Mouse (Mus musculus) 416B (cell line): Measurements from ENCODE around the gene Cdcp1.
A peak's percentile ranks its signal among the peaks of the same experiment; 100 is the strongest.

Experiments used
- DNase-seq: peaks from one replicate; pipeline ENCODE4 v3.0.0; 2011; ENCODE audit warnings: low read depth

Gene Cdcp1

DNA sequence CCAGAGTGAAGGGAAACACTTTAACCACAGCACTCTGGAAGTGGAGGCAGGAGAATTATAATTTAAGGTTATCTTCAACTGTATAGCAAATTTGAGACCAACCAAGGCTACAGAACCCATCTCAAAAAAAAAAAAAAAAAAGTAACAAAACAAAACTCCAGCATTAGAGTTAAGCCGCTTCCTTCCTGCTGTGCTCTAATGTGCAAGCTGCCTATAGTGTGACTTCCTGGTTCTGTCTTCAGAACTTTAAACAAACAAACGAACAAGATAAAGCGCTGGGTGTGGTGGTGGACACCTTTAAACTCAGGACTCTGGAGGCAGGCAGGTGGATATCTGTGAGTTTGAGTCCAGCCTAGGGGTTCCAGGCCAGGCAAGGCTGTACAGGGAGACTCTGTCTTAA, 63.8 kb downstream of the Cdcp1 start:
- peak; percentile 49 for DNase-seq

DNA sequence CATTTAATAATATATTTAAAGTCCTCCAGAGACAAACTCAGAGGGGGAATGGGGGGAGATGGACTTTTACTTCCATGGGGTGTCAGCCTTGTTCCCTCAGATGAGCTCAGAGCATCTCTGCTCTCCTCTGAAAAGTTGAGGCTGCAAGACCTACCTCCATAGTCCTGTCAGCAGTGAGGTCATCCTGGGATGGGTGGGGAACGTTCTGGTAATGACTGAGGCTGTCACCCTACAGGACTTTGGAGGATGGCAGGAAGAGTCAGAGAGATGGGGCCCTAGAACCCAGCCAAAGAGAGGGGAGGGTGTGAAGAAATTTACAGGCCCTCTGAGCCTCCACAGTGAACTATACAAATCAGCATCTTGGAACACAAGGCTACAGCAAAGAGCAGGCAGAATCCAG, 64.3 kb downstream of the Cdcp1 start:
- DNase-seq: no peak

DNA sequence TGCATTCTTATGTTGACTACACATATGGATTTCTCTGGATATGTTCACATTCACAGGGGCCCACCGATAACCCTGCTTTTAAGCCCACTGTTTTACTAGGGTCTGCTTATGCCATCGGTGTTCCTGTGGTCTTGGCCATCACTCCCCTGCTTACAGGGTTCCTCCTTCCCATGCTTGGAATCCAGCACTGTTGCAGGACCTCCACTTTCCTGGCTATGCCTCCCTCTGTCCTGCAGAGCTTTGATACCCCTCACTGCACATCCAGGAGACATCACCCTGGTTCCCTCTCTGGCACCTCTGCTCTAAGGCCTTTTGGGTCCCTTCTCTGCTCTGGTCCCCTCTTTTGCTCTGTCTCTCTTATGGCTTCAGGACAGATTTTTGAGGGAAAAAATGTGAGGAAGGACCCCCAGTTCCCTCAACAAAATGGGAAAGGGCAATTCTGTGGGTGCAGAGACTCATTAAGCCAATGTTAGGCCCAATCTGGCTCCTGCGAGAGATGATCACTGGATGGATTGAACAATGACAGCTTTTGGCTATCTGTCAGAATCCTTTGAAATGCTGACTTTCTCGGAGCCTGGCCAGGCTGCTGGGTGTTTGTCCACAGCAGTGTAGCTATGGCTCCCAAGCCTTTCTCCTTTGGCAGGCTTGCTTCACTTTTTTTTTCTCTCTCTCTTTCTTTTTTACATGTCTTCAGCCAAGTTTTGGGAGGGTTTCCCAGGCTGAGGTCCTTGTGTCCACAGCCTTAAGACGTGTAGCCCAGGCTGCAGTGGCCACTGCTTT, 65.4 kb downstream of the Cdcp1 start, which contains the start of gene Clec3b:
Gene Clec3b, plus strand, starts transcription at position 706 of the 780 bp plus-strand sequence.
- DNase-seq: no peak

DNA sequence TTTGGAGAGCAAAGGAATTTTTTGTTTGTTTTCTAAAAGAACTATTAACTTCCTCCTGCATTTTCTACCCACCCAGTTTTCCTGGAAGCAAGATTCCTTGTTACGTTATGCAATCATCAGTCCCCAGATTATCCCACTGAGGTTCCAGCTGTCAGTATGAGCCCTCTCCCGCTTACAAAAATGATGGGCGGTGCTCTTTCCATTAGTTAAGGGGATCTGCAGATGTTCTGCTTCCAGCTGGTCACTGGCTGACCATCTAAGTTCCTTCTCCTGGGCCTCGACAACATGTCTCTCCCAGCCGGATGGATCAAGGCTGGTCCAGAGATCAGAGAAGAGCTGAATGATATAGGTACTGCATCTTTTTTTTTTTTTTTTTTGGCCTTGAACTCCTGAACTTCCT, 67.4 kb downstream of the Cdcp1 start:
- DNase-seq: no peak

DNA sequence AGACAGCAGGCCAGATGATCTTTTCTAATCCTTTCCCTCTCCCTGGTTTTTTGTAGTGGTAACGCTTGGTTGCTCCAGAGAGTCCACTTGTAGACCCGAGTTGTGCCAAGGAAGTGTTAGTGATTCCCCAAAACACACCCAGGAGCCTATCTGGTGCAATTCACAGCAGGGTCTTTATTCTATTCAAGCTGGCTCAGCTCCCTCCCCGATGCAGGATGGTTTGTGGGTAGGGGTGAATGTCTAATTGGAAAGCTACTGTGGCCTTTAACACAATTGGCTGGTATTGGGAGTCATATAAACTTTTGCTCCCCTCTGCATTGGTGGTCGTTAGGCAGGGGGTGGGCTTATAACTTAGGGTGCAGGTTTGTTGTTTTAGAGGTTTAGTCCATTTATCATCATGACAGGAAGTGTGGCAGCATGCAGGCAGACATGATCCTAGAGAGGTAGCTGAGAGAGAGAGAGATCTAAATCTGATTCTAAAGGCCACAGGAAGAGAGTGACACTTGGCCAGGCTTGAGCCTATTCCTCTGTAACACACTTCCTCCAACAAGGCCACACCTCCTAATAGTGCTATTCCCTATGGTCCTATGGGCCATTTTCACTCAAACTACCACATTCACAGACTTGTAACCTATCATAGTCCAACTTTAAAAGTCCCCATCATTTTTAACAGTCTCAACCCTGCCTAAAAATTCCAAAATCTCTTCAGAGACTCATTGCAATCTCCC, 75.8 kb downstream of the Cdcp1 start:
- DNase-seq: peak; percentile 39

DNA sequence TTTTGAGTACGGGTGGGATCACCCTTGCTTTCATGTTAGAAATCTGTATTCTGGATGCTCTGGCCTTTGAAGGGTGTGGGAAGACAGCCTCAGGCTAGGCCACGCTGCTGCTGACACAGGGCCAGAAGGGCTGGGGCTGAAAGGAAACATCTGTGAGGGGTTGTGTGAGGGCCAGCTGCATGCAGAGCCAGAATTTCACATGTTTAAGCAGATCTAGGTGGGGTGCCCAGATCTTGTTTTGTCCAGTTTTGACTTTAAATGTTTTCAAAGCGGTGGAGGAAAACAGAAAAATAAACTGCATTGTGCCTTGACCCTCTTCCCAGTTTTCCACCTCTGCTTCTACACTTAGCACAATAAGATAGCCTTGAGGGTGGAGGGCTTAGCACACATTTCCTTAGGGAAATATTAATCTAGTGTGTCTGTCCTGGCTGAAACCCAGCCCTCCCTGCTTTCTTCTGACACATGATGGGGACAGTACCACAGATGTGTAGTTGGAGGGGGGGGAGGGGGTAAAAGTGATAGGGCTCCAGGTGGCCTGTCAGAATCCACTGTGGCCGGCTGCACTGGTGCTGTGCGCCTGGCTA, 76.9 kb downstream of the Cdcp1 start:
- DNase-seq: no peak

DNA sequence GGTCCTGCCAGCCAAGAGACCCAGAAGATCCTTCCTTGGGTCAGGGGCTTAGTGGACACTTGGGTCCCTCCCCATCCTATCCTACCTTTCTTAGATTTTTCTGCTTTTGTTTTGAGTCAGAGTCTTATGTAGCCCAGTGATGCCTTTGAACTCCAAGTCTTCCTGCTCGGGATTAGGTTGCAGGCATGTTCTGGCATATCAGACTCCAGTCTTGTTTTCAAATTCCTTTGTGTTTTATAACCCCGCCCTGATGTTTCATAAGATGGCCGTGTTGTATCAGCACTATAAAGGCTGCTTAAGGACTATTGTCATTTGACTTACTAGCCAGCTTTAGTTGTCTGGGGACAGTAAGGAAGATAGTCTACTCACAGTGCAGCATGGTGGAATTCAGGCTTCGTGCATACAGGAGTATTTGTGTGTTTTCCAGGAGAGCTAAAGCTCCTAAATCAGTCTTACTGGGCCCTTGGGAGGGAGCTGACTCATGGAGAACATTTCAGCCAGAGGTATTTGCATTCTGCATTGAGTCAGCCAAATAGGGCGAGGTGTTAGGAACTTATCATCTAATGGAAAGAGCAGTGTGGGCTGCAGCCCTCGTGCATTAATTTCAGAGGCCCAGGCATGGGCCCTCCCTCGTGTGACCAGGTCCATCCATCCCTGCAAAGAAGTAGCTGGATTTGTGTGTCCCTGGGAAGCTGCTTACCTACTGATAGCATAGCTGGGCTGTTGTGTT, 78.7 kb downstream of the Cdcp1 start:
- no peak for DNase-seq

DNA sequence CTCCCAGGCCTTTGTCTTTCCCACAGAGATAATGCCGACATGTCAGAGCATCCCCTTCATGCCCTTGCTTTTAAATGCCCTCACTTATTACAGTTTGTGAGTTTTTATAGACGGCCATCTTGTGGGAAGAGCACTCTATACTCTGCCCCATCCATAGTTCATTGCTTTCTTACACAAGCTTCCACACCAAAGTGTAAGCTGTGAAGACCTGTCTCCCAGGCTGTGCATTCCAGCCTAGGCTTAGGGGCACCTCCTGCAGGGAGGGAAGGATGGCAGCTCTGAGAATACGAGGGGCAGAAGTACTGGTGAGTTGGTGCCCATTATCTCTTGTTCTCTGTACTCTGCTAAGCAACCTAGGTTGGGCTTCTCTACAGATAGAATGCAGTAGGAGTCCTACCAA, 82.8 kb downstream of the Cdcp1 start:
- no peak for DNase-seq

DNA sequence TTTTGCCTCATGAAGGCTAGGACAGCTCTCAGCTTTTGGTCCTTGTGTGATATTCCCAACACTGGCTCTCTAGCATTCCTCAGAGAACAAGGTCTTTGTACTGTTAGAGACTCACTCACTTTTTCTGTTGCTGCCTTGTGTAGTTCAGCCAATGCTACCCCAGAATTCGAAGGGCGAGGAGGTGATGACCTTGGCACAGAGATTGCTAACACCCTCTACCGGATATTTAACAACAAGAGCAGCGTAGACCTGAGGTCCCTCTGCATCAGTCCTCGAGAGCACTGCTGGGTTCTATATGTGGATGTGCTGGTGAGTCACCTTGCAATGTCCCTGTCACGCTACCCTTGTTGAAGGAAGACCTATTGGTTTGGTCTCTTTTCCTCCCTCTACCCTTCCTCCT, 88.2 kb downstream of the Cdcp1 start:
- DNase-seq: no peak

DNA sequence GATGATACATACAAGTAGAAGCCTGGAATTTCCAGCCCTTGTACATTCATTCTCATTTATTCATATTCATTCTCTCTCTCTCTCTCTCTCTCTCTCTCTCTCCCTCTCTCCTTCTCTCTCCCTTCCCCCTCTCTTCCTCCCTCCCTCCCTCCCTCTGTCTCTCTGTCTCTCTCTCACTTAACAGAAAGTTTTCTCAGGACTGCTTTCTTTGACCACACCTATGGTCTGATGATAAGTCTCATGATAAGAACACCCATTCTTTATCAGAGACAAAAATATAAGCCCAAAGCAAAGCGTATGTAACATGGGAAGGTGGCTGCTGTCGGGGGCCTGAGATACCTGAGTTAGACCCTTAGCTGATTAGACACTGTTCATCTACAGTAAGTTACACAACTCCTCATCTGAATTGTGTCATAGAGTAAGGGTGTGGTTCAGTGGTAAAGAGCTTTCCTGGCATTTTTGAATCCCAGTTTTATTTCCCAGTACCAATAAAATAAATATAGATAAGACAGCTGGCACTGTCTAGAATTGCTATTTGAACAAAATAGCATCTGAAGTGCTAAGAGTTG, 91.3 kb downstream of the Cdcp1 start:
- DNase-seq: no peak

DNA sequence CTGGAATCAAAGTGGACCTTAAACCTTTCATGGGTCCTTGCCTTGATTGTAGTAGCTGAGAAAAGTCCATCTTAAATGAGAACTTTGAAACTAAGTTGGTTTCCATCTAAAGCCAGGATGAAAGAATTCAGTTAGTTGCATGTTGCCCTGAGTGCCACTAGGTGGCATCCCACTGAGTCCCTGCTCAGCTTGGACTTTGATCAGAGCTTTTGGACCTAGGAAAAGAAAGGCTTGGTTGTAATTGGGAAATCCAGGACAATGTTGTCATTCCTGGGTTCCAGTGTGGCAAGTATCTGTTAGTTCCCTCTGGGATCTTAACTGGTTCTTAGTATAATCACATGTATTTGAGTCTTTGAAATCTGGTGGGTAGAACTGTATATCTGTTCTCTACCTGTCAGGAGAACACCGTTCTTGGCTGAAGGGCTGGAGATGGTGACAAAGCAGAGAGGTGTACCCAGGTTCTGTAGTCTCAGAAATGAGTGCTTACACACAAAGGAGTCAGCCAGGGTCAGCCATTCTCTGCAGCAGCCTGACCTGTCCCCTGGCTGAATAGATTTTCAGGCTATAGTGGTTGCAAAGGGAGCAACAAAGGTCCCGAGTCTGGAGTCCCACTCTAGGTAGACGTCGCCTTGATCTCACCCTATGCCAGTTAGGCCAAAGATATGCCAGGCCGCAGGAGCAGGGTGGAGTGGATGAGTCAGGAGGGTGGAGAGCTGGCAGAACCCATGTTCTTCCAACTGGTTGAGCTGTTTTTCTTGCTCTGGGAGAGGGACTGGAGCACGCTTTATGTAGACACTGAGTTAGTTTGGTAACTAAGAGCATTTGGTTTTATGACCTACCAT, 92.0 kb downstream of the Cdcp1 start:
- DNase-seq: peak; percentile 40

DNA sequence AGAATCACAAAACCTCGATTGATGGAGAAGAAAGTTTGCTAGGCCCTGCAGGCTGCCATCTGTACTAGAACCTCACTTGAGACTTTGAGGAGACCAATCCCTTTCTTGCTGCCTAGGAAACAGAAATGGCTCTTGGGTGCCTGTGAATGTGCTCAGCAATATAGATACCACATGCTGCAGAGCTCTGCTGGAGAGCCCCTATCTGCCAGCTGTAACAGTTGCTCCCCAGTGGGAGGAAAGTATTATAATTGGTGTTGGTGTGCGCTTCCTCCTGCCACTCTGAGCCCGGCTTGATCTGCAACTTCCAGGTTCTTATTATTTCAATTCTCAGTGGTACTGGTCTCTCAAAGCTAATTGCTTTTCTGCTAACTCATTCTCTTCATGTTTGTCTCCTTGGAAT, 92.8 kb downstream of the Cdcp1 start:
- no peak for DNase-seq
